Mouse (Mus musculus) stomach, embryonic 16.5 days (tissue): ENCODE measurements around the gene Gne. TPM values are rescaled to one million over a fixed set of nuclear protein-coding genes. Genes with fewer than 3 reads are reported as not detected.
A peak's percentile ranks its signal among the peaks of the same experiment; 100 is the strongest.

ENCODE experiments used
- ATAC-seq: fragments of 200-750 bp; cut with Nextera tagmentation; 2 replicates; pipeline ENCODE4 v1.8.0; 2017; ENCODE audit warnings: moderate number of reproducible peaks, moderate TSS enrichment; ENCODE audit not compliant: insufficient read depth, low FRiP score
- H3K27ac ChIP-seq: fragments of 300-500 bp; sonication (generic); 2 replicates; pipeline ENCODE4 v1.5.1; 2014; ENCODE audit warnings: low read length
- H3K27me3 ChIP-seq: fragments of 300-500 bp; sonication (generic); 2 replicates; pipeline ENCODE4 v1.6.1; 2014; ENCODE audit warnings: low read length, control low read depth, mixed read lengths; ENCODE audit not compliant: control insufficient read depth, insufficient read depth
- H3K36me3 ChIP-seq: fragments of 300-500 bp; sonication (generic); 2 replicates; pipeline ENCODE4 v1.6.1; 2014; ENCODE audit warnings: low read length; ENCODE audit not compliant: control insufficient read depth, insufficient read depth
- H3K4me1 ChIP-seq: fragments of 300-500 bp; sonication (generic); 2 replicates; pipeline ENCODE4 v1.6.1; 2014; ENCODE audit warnings: low read length, control low read depth, mixed read lengths; ENCODE audit not compliant: control insufficient read depth, insufficient read depth
- H3K4me2 ChIP-seq: fragments of 300-500 bp; sonication (generic); 2 replicates; pipeline ENCODE4 v1.6.1; 2014; ENCODE audit warnings: low read depth, low read length, mixed read lengths
- H3K4me3 ChIP-seq: fragments of 300-500 bp; sonication (generic); replicated peaks from 2 replicates; pipeline ENCODE4 v1.5.1; 2014; ENCODE audit warnings: mild to moderate bottlenecking, low read length
- H3K9ac ChIP-seq: fragments of 300-500 bp; sonication (generic); 2 replicates; pipeline ENCODE4 v1.6.1; 2014; ENCODE audit warnings: low read length
- H3K9me3 ChIP-seq: fragments of 300-500 bp; sonication (generic); replicated peaks from 2 replicates; pipeline ENCODE4 v1.6.1; 2016; ENCODE audit warnings: low read length, control low read depth; ENCODE audit not compliant: control insufficient read depth
- WGBS: fragments of 180-500 bp; shearing (Covaris S2); extraction: QIAGEN DNeasy Blood & Tissue Kit; methylation state at CpG from one replicate; pipeline ENCODE4 v1.1.7; 2014; 5-methylcytosine and 5-hydroxymethylcytosine counted together
- polyA plus RNA-seq: library from polyadenylated mRNA; unstranded; fragments of >200 nt; fragmentation: Nextera tagmentation; extraction: Ambion mirVana; gene quantifications from 2 replicates; pipeline ENCODE4 v1.2.1, GENCODE M21; 2015

The Gne gene
- polyA plus RNA-seq, 1 experiment from 2014 or later: 30.0 TPM

DNA sequence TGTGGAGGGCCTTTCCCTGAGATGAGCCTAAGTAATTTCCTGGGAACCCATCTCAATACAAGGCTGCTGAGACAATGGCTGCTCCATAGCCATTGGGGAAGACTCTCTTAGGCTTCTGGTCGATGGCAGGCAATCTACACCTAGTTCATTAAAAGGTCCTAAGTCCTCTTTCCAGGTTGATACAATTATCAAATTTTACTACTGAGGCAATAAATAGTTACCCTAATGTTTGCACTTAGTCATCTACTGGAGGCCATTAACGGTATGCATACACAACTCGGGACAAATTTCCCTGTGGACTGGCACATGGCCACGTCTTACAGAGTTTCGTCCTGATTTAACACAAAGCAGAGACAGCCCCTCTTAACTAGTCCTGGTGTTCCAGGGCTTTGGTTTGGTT, 41.5 kb downstream of the Gne start:
- no peak overlapping the region for H3K9ac ChIP-seq
- H3K4me3 ChIP-seq: no peak overlapping the region
- H3K9me3 ChIP-seq: no peaks in the 10 kb centered on the region
- H3K27ac ChIP-seq: no peak overlapping the region
- 66% methylated on average over 5 of the region's 5 CpGs for WGBS
- H3K27me3 ChIP-seq: no peaks in the 10 kb centered on the region
- H3K4me1 ChIP-seq: no peaks in the 10 kb centered on the region
- H3K4me2 ChIP-seq: no peak overlapping the region
- no peak for ATAC-seq
- peaks cover 11% of the 10 kb centered on the region for H3K36me3 ChIP-seq

DNA sequence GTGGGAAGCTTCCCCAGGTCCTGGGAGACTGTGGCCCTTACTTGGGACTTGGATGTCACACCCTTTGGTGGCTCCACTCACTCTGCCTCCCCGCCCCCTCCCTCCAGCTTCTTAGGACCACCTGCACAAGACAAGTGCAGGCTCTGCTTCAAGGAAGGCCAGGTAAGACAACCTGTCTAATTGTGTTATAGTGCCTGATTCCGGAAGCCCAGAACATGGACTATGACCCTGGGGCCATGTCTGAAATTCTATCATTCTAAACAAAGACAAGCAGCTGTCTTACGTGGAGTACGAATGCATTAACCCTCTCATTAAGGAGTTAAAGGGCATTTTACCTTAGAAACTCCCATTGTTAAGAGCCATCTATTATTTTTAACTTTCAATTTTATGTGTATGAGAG, 43.2 kb downstream of the Gne start:
- Histone ChIP-seq H3K4me1 (0 out of 2 replicates have a peak, but pooled peaks cover 2% of the 10 kb centered on the region), H3K36me3 (peaks cover 14% of the 10 kb centered on the region), H3K9ac (no peak overlapping the region), H3K4me2 (no peak overlapping the region), H3K4me3 (no peak overlapping the region), H3K27ac (no peak overlapping the region), H3K27me3 (no peaks in the 10 kb centered on the region), H3K9me3 (no peaks in the 10 kb centered on the region)
- WGBS: 88% methylated on average over 4 of the region's 4 CpGs
- no peak for ATAC-seq

DNA sequence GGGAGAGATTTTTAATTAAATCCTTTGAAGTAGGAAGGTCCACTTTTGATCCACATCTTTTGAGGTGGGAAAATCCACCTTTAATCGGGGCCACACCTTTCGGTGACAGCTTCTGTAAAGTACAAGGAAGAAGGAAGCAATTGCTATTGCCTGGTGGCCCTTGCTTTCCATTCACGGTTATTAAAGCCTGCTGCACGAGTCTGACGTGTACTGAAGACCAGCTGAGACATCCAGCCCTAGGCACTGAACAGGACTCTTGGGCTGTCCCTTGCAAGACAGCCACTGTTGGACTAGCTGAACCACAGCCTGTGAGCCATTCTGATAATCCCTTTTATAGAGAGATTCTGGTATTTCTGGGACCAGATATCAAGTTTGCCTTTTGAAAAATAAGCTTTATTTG, 47.5 kb downstream of the Gne start:
- Histone ChIP-seq H3K4me2 (no peak overlapping the region), H3K9ac (no peak overlapping the region), H3K27me3 (no peaks in the 10 kb centered on the region), H3K27ac (no peak overlapping the region), H3K9me3 (no peaks in the 10 kb centered on the region), H3K4me1 (0 out of 2 replicates have a peak, but pooled peaks cover 2% of the 10 kb centered on the region), H3K36me3 (peaks cover 23% of the 10 kb centered on the region), H3K4me3 (no peak overlapping the region)
- 74% methylated on average over 5 of the region's 5 CpGs for WGBS
- ATAC-seq: no peak

- 81% methylated on average over 5 of the region's 5 CpGs for WGBS
- no peaks in the 10 kb centered on the region for H3K27me3 ChIP-seq
- no peaks in the 10 kb centered on the region for H3K9me3 ChIP-seq
- peaks cover 34% of the 10 kb centered on the region for H3K36me3 ChIP-seq
- H3K27ac ChIP-seq: no peak overlapping the region
- H3K9ac ChIP-seq: no peak overlapping the region
- no peak overlapping the region for H3K4me2 ChIP-seq
- peaks cover 13% of the 10 kb centered on the region; the same call in 1 of the 2 replicates for H3K4me1 ChIP-seq
- no peak for ATAC-seq
- no peak overlapping the region for H3K4me3 ChIP-seq
Observed at GRCm38 (mm10) chr4:44031521-44031920, 52.5 kb downstream of the Gne start.

- no peak for ATAC-seq
- Histone ChIP-seq H3K27me3 (no peaks in the 10 kb centered on the region), H3K27ac (no peak overlapping the region), H3K36me3 (peaks cover 35% of the 10 kb centered on the region), H3K4me3 (no peak overlapping the region), H3K4me2 (no peak overlapping the region), H3K4me1 (peaks cover 13% of the 10 kb centered on the region; the same call in 1 of the 2 replicates), H3K9me3 (no peaks in the 10 kb centered on the region), H3K9ac (no peak overlapping the region)
- WGBS: 87% methylated on average over 15 of the region's 15 CpGs
Observed at GRCm38 (mm10) chr4:44029661-44030066, 54.3 kb downstream of the Gne start.

DNA sequence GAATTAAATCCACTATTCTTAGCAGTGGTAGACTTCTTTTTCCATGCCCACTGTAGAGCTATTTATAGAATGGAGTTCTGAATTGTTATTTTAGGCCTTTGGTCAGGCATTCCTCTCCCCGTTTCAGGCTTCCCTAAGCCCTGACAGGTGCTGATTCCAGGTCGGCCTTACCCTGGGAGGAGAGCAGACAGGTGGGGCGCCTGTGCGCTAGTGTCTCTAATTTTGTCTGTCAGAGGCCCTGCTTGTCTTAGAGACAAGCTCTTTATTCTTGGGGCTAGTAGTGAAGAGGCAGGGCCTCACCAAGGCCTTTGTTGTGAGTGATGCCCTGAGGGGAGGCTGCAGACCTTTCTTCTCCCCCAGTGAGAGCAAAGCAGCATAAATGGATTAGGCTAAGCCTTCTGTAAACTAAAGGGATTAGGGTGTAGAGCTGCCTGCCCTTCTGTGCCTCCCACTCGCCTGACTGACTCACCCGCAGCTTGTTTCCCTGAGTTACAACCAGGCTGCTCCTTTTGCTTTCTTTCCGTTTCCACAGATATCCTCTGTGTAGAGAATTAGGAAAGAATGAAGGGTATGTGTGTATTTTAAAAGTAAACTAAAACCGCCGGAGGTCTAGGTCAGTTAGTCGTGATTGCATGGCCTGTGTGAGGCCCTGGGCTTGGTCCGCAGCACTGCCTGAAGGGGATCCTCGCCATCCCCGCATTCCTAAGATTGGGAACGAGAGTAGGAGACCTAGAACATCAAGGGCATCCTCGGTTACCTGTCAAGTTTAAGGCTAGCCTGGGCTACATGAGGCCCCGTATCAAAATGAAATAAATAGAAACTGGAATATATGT, 55.5 kb downstream of the Gne start:
- Histone ChIP-seq H3K27me3 (no peaks in the 10 kb centered on the region), H3K4me2 (no peak overlapping the region), H3K27ac (peak overlapping the region; percentile 70; the same call in 1 of the 2 replicates), H3K9ac (0 out of 2 replicates have a peak overlapping the region, but pooled peaks have one; percentile 17), H3K9me3 (no peaks in the 10 kb centered on the region), H3K36me3 (peaks cover 34% of the 10 kb centered on the region), H3K4me3 (no peak overlapping the region), H3K4me1 (peaks cover 13% of the 10 kb centered on the region; the same call in 1 of the 2 replicates)
- ATAC-seq: peak; percentile 89
- 31% methylated on average over 16 of the region's 16 CpGs for WGBS

- Histone ChIP-seq H3K27me3 (no peaks in the 10 kb centered on the region), H3K36me3 (peaks cover 26% of the 10 kb centered on the region), H3K9ac (no peak overlapping the region), H3K9me3 (no peaks in the 10 kb centered on the region), H3K4me1 (peaks cover 13% of the 10 kb centered on the region; the same call in 1 of the 2 replicates), H3K4me3 (no peak overlapping the region), H3K4me2 (no peak overlapping the region), H3K27ac (no peak overlapping the region)
- ATAC-seq: no peak
- WGBS: 91% methylated on average over 6 of the region's 6 CpGs
Observed at GRCm38 (mm10) chr4:44025570-44025969, 58.4 kb downstream of the Gne start.

GRCm38 (mm10) chr4:44024241-44024640, 59.7 kb downstream of the Gne start:
- Histone ChIP-seq H3K4me2 (no peak overlapping the region), H3K27me3 (no peaks in the 10 kb centered on the region), H3K36me3 (peaks cover 24% of the 10 kb centered on the region), H3K27ac (no peak overlapping the region), H3K4me3 (no peak overlapping the region), H3K4me1 (peaks cover 13% of the 10 kb centered on the region; the same call in 1 of the 2 replicates), H3K9me3 (no peaks in the 10 kb centered on the region), H3K9ac (no peak overlapping the region)
- no peak for ATAC-seq
- 97% methylated on average over 6 of the region's 6 CpGs for WGBS

DNA sequence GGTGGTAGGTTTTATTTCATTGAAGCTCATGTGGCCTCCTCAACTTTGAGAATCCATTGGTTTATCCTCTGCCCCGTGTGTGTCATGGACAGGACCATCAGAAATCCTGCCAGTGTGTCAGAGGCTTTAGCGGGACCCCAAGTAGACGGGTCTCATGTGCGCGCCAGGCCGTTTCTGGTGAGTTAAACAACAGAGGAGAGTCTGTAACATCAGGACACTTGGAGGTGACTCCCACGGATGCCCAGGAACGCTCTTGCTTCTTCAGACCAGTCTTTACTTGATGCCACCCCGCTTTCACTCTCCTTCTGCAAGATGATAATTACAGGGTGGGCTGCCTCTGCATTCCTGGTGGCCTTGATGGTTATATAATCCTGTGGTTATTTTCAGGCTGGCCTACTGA, 60.3 kb downstream of the Gne start:
- H3K4me1 ChIP-seq: peaks cover 9% of the 10 kb centered on the region; the same call in 1 of the 2 replicates
- no peak overlapping the region for H3K4me2 ChIP-seq
- peaks cover 24% of the 10 kb centered on the region for H3K36me3 ChIP-seq
- no peaks in the 10 kb centered on the region for H3K9me3 ChIP-seq
- H3K9ac ChIP-seq: no peak overlapping the region
- WGBS: 96% methylated on average over 9 of the region's 9 CpGs
- H3K27ac ChIP-seq: no peak overlapping the region
- ATAC-seq: no peak
- no peak overlapping the region for H3K4me3 ChIP-seq
- no peaks in the 10 kb centered on the region for H3K27me3 ChIP-seq
